Mouse (Mus musculus) lung, postnatal 0 days (tissue): ENCODE measurements around the gene Stk11. TPM values are rescaled to one million over a fixed set of nuclear protein-coding genes. Genes with fewer than 3 reads are reported as not detected.

Experiments
- ATAC-seq: fragments of 200-750 bp; cut with Nextera tagmentation; 2 replicates; pipeline ENCODE4 v1.8.0; 2017; ENCODE audit warnings: moderate library complexity
- DNase-seq: peaks from one replicate; pipeline ENCODE4 v3.0.0-alpha.2; 2016; ENCODE audit warnings: low spot score
- H3K27ac ChIP-seq: fragments of 300-500 bp; sonication (generic); 2 replicates; pipeline ENCODE4 v1.5.1; 2014; ENCODE audit warnings: antibody characterized with exemption, mild to moderate bottlenecking, low read length, mixed read lengths
- H3K27me3 ChIP-seq: fragments of 300-500 bp; sonication (generic); replicated peaks from 2 replicates; pipeline ENCODE4 v1.6.1; 2014; ENCODE audit warnings: low read length, mixed read lengths; ENCODE audit not compliant: insufficient read depth
- H3K36me3 ChIP-seq: fragments of 300-500 bp; sonication (generic); 2 replicates; pipeline ENCODE4 v1.6.1; 2014; ENCODE audit warnings: low read length, mixed read lengths; ENCODE audit not compliant: insufficient read depth
- H3K4me1 ChIP-seq: fragments of 300-500 bp; sonication (generic); 2 replicates; pipeline ENCODE4 v1.6.1; 2014; ENCODE audit warnings: antibody characterized with exemption, low read depth, low read length, mixed read lengths; ENCODE audit not compliant: insufficient read depth
- H3K4me2 ChIP-seq: fragments of 300-500 bp; sonication (generic); replicated peaks from 2 replicates; pipeline ENCODE4 v1.6.1; 2014; ENCODE audit warnings: low read depth, mild to moderate bottlenecking, low read length, moderate library complexity, mixed read lengths
- H3K4me3 ChIP-seq: fragments of 300-500 bp; sonication (generic); 2 replicates; pipeline ENCODE4 v1.5.1; 2014; ENCODE audit warnings: low read depth, low read length
- H3K9ac ChIP-seq: fragments of 300-500 bp; sonication (generic); replicated peaks from 2 replicates; pipeline ENCODE4 v1.6.1; 2014; ENCODE audit warnings: low read depth, mild to moderate bottlenecking
- H3K9me3 ChIP-seq: fragments of 300-500 bp; sonication (generic); 2 replicates; pipeline ENCODE4 v1.6.1; 2016; ENCODE audit warnings: low read length, mixed read lengths
- CTCF ChIP-seq: IDR thresholded peaks from 2 replicates; pipeline ENCODE4 v1.5.1; 2016; ENCODE audit warnings: antibody characterized with exemption, mild to moderate bottlenecking
- EP300 ChIP-seq: IDR thresholded peaks from 2 replicates; pipeline ENCODE4 v1.6.1; 2016; ENCODE audit warnings: antibody characterized with exemption, mild to moderate bottlenecking, control low read depth
- WGBS: fragments of 180-500 bp; shearing (Covaris S2); extraction: QIAGEN DNeasy Blood & Tissue Kit; methylation state at CpG from one replicate; pipeline ENCODE4 v1.1.7; 2014; 5-methylcytosine and 5-hydroxymethylcytosine counted together
- polyA plus RNA-seq: library from polyadenylated mRNA; unstranded; fragments of >200 nt; fragmentation: Nextera tagmentation; extraction: Ambion mirVana; gene quantifications from 2 replicates; pipeline ENCODE4 v1.2.1, GENCODE M21; 2015

The Stk11 gene
- 19.0 and 19.8 TPM in 2 replicates for polyA plus RNA-seq

- Histone ChIP-seq H3K27ac (peak within 1 kb of the TSS; percentile 95), H3K27me3 (no peaks in the 10 kb centered on the region), H3K4me1 (peaks cover 10% of the 10 kb centered on the region; the same call in 1 of the 2 replicates), H3K4me2 (peak within 1 kb of the TSS; percentile 83), H3K36me3 (no peaks in the 10 kb centered on the region), H3K4me3 (peak within 1 kb of the TSS; percentile 96), H3K9me3 (no peaks in the 10 kb centered on the region), H3K9ac (peak within 1 kb of the TSS; percentile 92)
- peak; percentile 51 for TF ChIP-seq CTCF
- TF ChIP-seq EP300, result 0 out of 2 replicates have a peak, but pooled peaks have one; percentile 38
- under 1% methylated on average over 70 of the region's 70 CpGs for WGBS
- DNase-seq (peak; percentile 100), ATAC-seq (peak; percentile 96)
These were observed at the start of gene Stk11 for GRCm38 (mm10) chr10:80115290-80115943. TSS of gene Stk11 (plus strand) at chr10:80115803.

GRCm38 (mm10) chr10:80069251-80069650, 46.4 kb upstream of the Stk11 start:
- Histone ChIP-seq H3K4me1 (peaks cover 30% of the 10 kb centered on the region), H3K4me2 (no peak overlapping the region), H3K27ac (no peak overlapping the region), H3K9me3 (no peaks in the 10 kb centered on the region), H3K27me3 (no peaks in the 10 kb centered on the region), H3K9ac (no peak overlapping the region), H3K36me3 (peaks cover 11% of the 10 kb centered on the region), H3K4me3 (no peak overlapping the region)
- no peak for ATAC-seq
- TF ChIP-seq CTCF (no peak), EP300 (no peak)
- WGBS, result 90% methylated on average over 6 of the region's 7 CpGs
- DNase-seq, result no peak

- H3K27ac ChIP-seq, result 0 out of 2 replicates have a peak overlapping the region, but pooled peaks have one; percentile 93
- 88% methylated on average over 4 of the region's 4 CpGs for WGBS
- H3K4me1 ChIP-seq, result peaks cover 36% of the 10 kb centered on the region
- H3K4me2 ChIP-seq, result no peak overlapping the region
- no peak for ATAC-seq
- peaks cover 6% of the 10 kb centered on the region for H3K36me3 ChIP-seq
- no peaks in the 10 kb centered on the region for H3K27me3 ChIP-seq
- no peak for TF ChIP-seq CTCF
- no peak for TF ChIP-seq EP300
- no peaks in the 10 kb centered on the region for H3K9me3 ChIP-seq
- H3K4me3 ChIP-seq, result no peak overlapping the region
- no peak overlapping the region for H3K9ac ChIP-seq
- no peak for DNase-seq
These were observed 45.6 kb upstream of the Stk11 start for GRCm38 (mm10) chr10:80069948-80070450.

DNA sequence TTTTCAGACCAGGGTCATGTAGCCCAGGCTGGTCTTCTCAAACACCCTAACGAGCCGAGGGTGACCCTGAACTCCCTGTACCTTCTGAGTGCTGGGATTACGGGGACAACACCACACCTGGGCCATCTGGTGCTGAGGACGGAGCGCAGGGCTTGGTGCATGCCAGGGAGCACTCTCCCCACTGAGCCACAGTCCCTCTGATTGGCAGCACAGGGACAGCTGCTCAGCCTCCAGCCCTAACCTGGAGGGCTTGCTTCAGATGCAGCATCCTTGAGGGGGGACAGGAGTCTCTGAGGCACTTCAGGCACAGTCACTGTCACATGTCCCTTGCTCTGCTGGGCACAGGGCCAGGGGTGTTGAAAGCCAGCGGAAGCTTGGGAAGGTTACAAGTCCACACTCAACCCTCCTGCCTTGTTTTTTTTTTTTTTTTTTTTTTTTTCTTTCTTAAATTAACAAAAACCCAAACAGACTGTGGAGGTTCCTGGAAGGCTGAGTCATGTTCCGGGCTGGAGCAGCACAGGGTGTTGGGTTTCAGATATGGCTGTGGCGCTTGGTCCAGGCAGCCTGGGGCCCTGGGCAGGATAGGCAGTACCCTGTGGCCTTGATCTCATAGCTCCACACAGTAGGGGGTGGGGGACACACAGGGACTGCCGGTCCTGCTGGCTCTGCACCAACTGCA, 44.6 kb upstream of the Stk11 start:
- Histone ChIP-seq H3K9me3 (no peaks in the 10 kb centered on the region), H3K4me1 (peaks cover 42% of the 10 kb centered on the region), H3K4me2 (0 out of 2 replicates have a peak overlapping the region, but pooled peaks have one; percentile 18), H3K9ac (no peak overlapping the region), H3K27ac (peak overlapping the region; percentile 93), H3K4me3 (no peak overlapping the region), H3K36me3 (peaks cover 3% of the 10 kb centered on the region), H3K27me3 (no peaks in the 10 kb centered on the region)
- peak; percentile 94 for DNase-seq
- TF ChIP-seq CTCF (peak; percentile 11; the same call in 1 of the 2 replicates), EP300 (peak; percentile 95)
- peak; percentile 82 for ATAC-seq
- 35% methylated on average over 9 of the region's 9 CpGs for WGBS

- peak overlapping the region; percentile 18; the same call in 1 of the 2 replicates for H3K4me2 ChIP-seq
- TF ChIP-seq EP300, result no peak
- 0 out of 2 replicates have a peak, but pooled peaks have one; percentile 0 for TF ChIP-seq CTCF
- DNase-seq, result no peak
- H3K27ac ChIP-seq, result peak overlapping the region; percentile 93
- peaks cover 3% of the 10 kb centered on the region for H3K36me3 ChIP-seq
- peaks cover 45% of the 10 kb centered on the region for H3K4me1 ChIP-seq
- H3K27me3 ChIP-seq, result no peaks in the 10 kb centered on the region
- no peaks in the 10 kb centered on the region for H3K9me3 ChIP-seq
- H3K4me3 ChIP-seq, result no peak overlapping the region
- H3K9ac ChIP-seq, result 0 out of 2 replicates have a peak overlapping the region, but pooled peaks have one; percentile 12
- no peak for ATAC-seq
- 61% methylated on average over 3 of the region's 3 CpGs for WGBS
These were observed 44.1 kb upstream of the Stk11 start for GRCm38 (mm10) chr10:80071516-80071900.
